Mouse (Mus musculus) MEL (cell line): ENCODE results near the gene Zfp609. TPM values are rescaled to one million over a fixed set of nuclear protein-coding genes. Genes with fewer than 3 reads are reported as not detected.

ENCODE experiments used
- DNase-seq: peaks from one replicate; pipeline ENCODE4 v3.0.0; 2011; ENCODE audit warnings: low read depth, low spot score
- H3K27ac ChIP-seq: 2 replicates; pipeline ENCODE4 v1.5.1; 2012; ENCODE audit warnings: low read depth, mild to moderate bottlenecking, control low read depth, low read length, moderate library complexity; ENCODE audit not compliant: control insufficient read depth
- H3K27me3 ChIP-seq, 2 experiments: fragments of 150-350 bp in 1 of 2; sonication (generic) in 1 of 2; 2 replicates each; pipeline ENCODE4 v1.6.1; 2012; ENCODE audit warnings: low read length in 2 of 2, mild to moderate bottlenecking in 2 of 2, improper control_type of control experiment in 1 of 2, moderate library complexity in 1 of 2; ENCODE audit not compliant: insufficient read depth in 2 of 2, control insufficient read depth in 1 of 2
- H3K36me3 ChIP-seq, 2 experiments: 2 replicates each; pipeline ENCODE4 v1.6.1; 2012 to 2014; ENCODE audit warnings: low read length in 2 of 2, improper control_type of control experiment in 1 of 2, inconsistent platforms in 1 of 2, mild to moderate bottlenecking in 1 of 2; ENCODE audit not compliant: insufficient read depth in 2 of 2, control insufficient read depth in 1 of 2
- H3K4me1 ChIP-seq, 2 experiments: fragments of 150-350 bp in 1 of 2; sonication (generic) in 1 of 2; 2 replicates each; pipeline ENCODE4 v1.6.1; 2012; ENCODE audit warnings: low read length in 2 of 2, improper control_type of control experiment in 1 of 2, mild to moderate bottlenecking in 1 of 2; ENCODE audit not compliant: insufficient read depth in 2 of 2, control insufficient read depth in 1 of 2
- H3K4me3 ChIP-seq, 2 experiments: fragments of 150-350 bp in 1 of 2; sonication (generic) in 1 of 2; 2 replicates each; pipeline ENCODE4 v1.5.1; 2012; ENCODE audit warnings: low read depth in 2 of 2, low read length in 2 of 2, mild to moderate bottlenecking in 2 of 2, moderate library complexity in 2 of 2, control low read depth in 1 of 2, improper control_type of control experiment in 1 of 2; ENCODE audit not compliant: control insufficient read depth in 1 of 2, insufficient read depth in 1 of 2
- H3K79me2 ChIP-seq: 2 replicates; pipeline ENCODE4 v1.6.1; 2012; ENCODE audit warnings: mild to moderate bottlenecking, low read length, moderate library complexity; ENCODE audit not compliant: control insufficient read depth, poor library complexity, insufficient read depth
- H3K9ac ChIP-seq: 2 replicates; pipeline ENCODE4 v1.6.1; 2012; ENCODE audit warnings: low read depth, mild to moderate bottlenecking, control low read depth, low read length, moderate library complexity; ENCODE audit not compliant: control insufficient read depth, poor library complexity, severe bottlenecking
- H3K9me3 ChIP-seq: fragments of 150-350 bp; sonication (generic); replicated peaks from 2 replicates; pipeline ENCODE4 v1.6.1; 2012; ENCODE audit warnings: mild to moderate bottlenecking, low read length, improper control_type of control experiment, moderate library complexity; ENCODE audit not compliant: insufficient read depth
- BHLHE40 ChIP-seq: IDR thresholded peaks from 2 replicates; pipeline ENCODE4 v1.6.1; 2012; ENCODE audit warnings: low read depth, mild to moderate bottlenecking, inconsistent platforms, low read length, improper control_type of control experiment, borderline replicate concordance
- CHD1 ChIP-seq: IDR thresholded peaks from 2 replicates; pipeline ENCODE4 v1.6.1; 2012; ENCODE audit warnings: low read depth, mild to moderate bottlenecking, inconsistent platforms, low read length, improper control_type of control experiment
- CTCF ChIP-seq, 3 experiments: IDR thresholded peaks in 2 of 3; conservative IDR thresholded peaks in 1 of 3; 2 replicates each; pipeline ENCODE4 v1.5.1; 2011 to 2012; ENCODE audit warnings: low read length in 3 of 3, low read depth in 2 of 3, mild to moderate bottlenecking in 2 of 3, improper control_type of control experiment in 1 of 3, inconsistent platforms in 1 of 3, mixed read lengths in 1 of 3, moderate library complexity in 1 of 3; ENCODE audit not compliant: control insufficient read depth in 1 of 3, insufficient read depth in 1 of 3, poor library complexity in 1 of 3, severe bottlenecking in 1 of 3
- E2F4 ChIP-seq: IDR thresholded peaks from 2 replicates; pipeline ENCODE4 v1.6.1; 2011; ENCODE audit warnings: low read depth, low read length, improper control_type of control experiment, borderline replicate concordance
- ETS1 ChIP-seq: IDR thresholded peaks from 2 replicates; pipeline ENCODE4 v1.6.1; 2012; ENCODE audit warnings: low read depth, mild to moderate bottlenecking, inconsistent platforms, low read length, improper control_type of control experiment, moderate library complexity
- GABPA ChIP-seq: IDR thresholded peaks from 2 replicates; pipeline ENCODE4 v1.6.1; 2012; ENCODE audit warnings: low read depth, mild to moderate bottlenecking, inconsistent platforms, low read length, improper control_type of control experiment, moderate library complexity
- GATA1 ChIP-seq: IDR thresholded peaks from 2 replicates; pipeline ENCODE4 v1.6.1; 2011; ENCODE audit warnings: low read depth, low read length, improper control_type of control experiment
- KAT2A ChIP-seq: conservative IDR thresholded peaks from 2 replicates; pipeline ENCODE4 v1.6.1; 2012; ENCODE audit warnings: low read depth, low read length, improper control_type of control experiment, inconsistent platforms
- MAFK ChIP-seq: IDR thresholded peaks from 2 replicates; pipeline ENCODE4 v1.6.1; 2011; ENCODE audit warnings: low read depth, mild to moderate bottlenecking, low read length, improper control_type of control experiment, borderline replicate concordance
- MAX ChIP-seq: IDR thresholded peaks from 2 replicates; pipeline ENCODE4 v1.6.1; 2011; ENCODE audit warnings: low read length, improper control_type of control experiment
- MAZ ChIP-seq: IDR thresholded peaks from 2 replicates; pipeline ENCODE4 v1.6.1; 2012; ENCODE audit warnings: low read depth, mild to moderate bottlenecking, inconsistent platforms, low read length, improper control_type of control experiment
- NRF1 ChIP-seq: IDR thresholded peaks from 2 replicates; pipeline ENCODE4 v1.6.1; 2014; ENCODE audit warnings: low read depth, mild to moderate bottlenecking, inconsistent platforms, low read length, improper control_type of control experiment, moderate library complexity; ENCODE audit not compliant: poor library complexity, insufficient read depth, severe bottlenecking
- POLR2AphosphoS2 ChIP-seq: IDR thresholded peaks from 2 replicates; pipeline ENCODE4 v1.6.1; 2011; ENCODE audit warnings: low read length, improper control_type of control experiment
- TAL1 ChIP-seq: IDR thresholded peaks from 2 replicates; pipeline ENCODE4 v1.6.1; 2012; ENCODE audit warnings: mild to moderate bottlenecking, inconsistent platforms, low read length, moderate library complexity, mixed read lengths
- TBP ChIP-seq: IDR thresholded peaks from 2 replicates; pipeline ENCODE4 v1.8.0; 2011; ENCODE audit warnings: low read depth, low read length, improper control_type of control experiment
- USF2 ChIP-seq, 2 experiments: IDR thresholded peaks; 2 replicates each; pipeline ENCODE4 v1.6.1; 2011 to 2012; ENCODE audit warnings: improper control_type of control experiment in 2 of 2, low read length in 2 of 2, borderline replicate concordance in 1 of 2, inconsistent platforms in 1 of 2, low read depth in 1 of 2, mild to moderate bottlenecking in 1 of 2; ENCODE audit not compliant: insufficient read depth in 1 of 2
- ZNF384 ChIP-seq: IDR thresholded peaks from 2 replicates; pipeline ENCODE4 v1.6.1; 2012; ENCODE audit warnings: low read depth, mild to moderate bottlenecking, inconsistent platforms, low read length, improper control_type of control experiment
- polyA plus RNA-seq, 2 experiments: library from polyadenylated mRNA; stranded (reverse) in 1 of 2; unstranded in 1 of 2; fragments of >175 nt in 1 of 2; fragments of >200 nt in 1 of 2; gene quantifications; 2 replicates each; pipeline versions ENCODE4 v1.2.1 to v1.2.4; 2012; ENCODE audit warnings: low replicate concordance in 2 of 2, low read depth in 1 of 2; ENCODE audit not compliant: insufficient read length in 2 of 2, insufficient read depth in 1 of 2, missing spikeins in 1 of 2
- total RNA-seq: library from RNA; depleted of rRNA; stranded (reverse); fragments of 300-350 nt; gene quantifications from 2 replicates; pipeline ENCODE4 v1.2.3, GENCODE M21; 2012

Zfp609 gene
- total and polyA plus RNA-seq, 3 experiments: 2.9 to 26.5 TPM; not detected in 1

GRCm38 (mm10) chr9:65721161-65721566 is 106.2 kb downstream of the Zfp609 start:
- Histone ChIP-seq H3K4me3 (no peak overlapping the region), H3K36me3 (no peaks in the 10 kb centered on the region; a peak in 1 of 4 replicates), H3K9me3 (no peaks in the 10 kb centered on the region), H3K4me1 (no peaks in the 10 kb centered on the region; a peak in 1 of 4 replicates), H3K79me2 (no peaks in the 10 kb centered on the region), H3K27ac (no peak overlapping the region), H3K27me3 (no peaks in the 10 kb centered on the region), H3K9ac (no peak overlapping the region)
- no peak for DNase-seq
- TF ChIP-seq NRF1 (no peak), TBP (no peak), KAT2A (no peak), USF2 (IDR thresholded peaks at IDR 0.05; ENCODE audit: borderline replicate concordance in 1 of 2, insufficient read depth in 1 of 2, low read depth in 1 of 2, low read length in 2 of 2) (no peak), TAL1 (no peak), MAX (no peak), CTCF (IDR thresholded peaks at IDR 0.05 in 2 of 3, conservative IDR thresholded peaks at IDR 0.05 in 1 of 3; ENCODE audit: control insufficient read depth in 1 of 3, insufficient read depth in 1 of 3, low read depth in 2 of 3, low read length in 3 of 3, poor library complexity in 1 of 3, severe bottlenecking in 1 of 3) (no peak), ETS1 (no peak)

GRCm38 (mm10) chr9:65718195-65718594 is 109.2 kb downstream of the Zfp609 start:
- no peak overlapping the region for H3K27ac ChIP-seq
- H3K4me3 ChIP-seq: no peak overlapping the region
- no peaks in the 10 kb centered on the region for H3K9me3 ChIP-seq
- no peaks in the 10 kb centered on the region; a peak in 1 of 4 replicates for H3K4me1 ChIP-seq
- TF ChIP-seq GATA1 (no peak), MAZ (no peak), POLR2AphosphoS2 (no peak), BHLHE40 (no peak), ETS1 (no peak), MAX (no peak), GABPA (no peak), TAL1 (no peak), ZNF384 (no peak), CHD1 (no peak), NRF1 (no peak), MAFK (no peak), E2F4 (no peak)
- no peak overlapping the region for H3K9ac ChIP-seq
- no peaks in the 10 kb centered on the region for H3K79me2 ChIP-seq
- DNase-seq: no peak
- no peaks in the 10 kb centered on the region for H3K36me3 ChIP-seq
- H3K27me3 ChIP-seq: no peaks in the 10 kb centered on the region
